Mouse (Mus musculus): ENCODE results near the gene Irx3. TPM values are rescaled to one million over a fixed set of nuclear protein-coding genes. Genes with fewer than 3 reads are reported as not detected.

Gene Irx3
- polyA plus RNA-seq, 1 experiment from 2014 or later, result 2.7 TPM

DNA sequence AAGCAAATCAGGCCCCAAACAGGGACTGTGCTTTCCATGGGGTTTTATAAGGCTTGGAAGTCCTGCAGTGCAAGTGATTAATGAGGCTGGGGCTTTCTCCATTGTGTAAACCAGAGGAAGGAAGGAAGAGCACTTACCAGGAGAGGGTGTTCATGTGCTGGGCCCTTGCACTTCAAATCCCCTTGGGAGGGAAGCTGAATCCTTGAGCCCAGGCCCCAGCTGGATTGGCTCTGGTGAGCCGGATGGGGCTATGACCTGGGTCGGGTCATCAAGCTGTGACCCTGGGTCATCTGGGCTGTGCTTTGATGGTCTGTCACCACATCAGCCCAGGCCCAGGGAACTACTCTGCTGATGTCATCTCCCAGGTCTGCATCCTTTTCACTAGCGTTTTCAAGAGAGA is 16.9 kb upstream of the Irx3 start:
- 19% methylated on average over 3 of the region's 3 CpGs for WGBS
- H3K36me3 ChIP-seq (ENCODE audit: poor library complexity, severe bottlenecking), result no peaks in the 10 kb centered on the region
- ATAC-seq, result no peak
- peaks cover 66% of the 10 kb centered on the region for H3K27me3 ChIP-seq
- H3K27ac ChIP-seq, result no peak overlapping the region
- H3K4me3 ChIP-seq, result no peak overlapping the region
- H3K9ac ChIP-seq, result no peak overlapping the region
- H3K9me3 ChIP-seq (replicated peaks), result no peaks in the 10 kb centered on the region
- H3K4me1 ChIP-seq, result no peaks in the 10 kb centered on the region
- no peak overlapping the region for H3K4me2 ChIP-seq

- Histone ChIP-seq H3K27ac (no peak overlapping the region), H3K4me3 (no peak overlapping the region), H3K27me3 (peaks cover 70% of the 10 kb centered on the region), H3K4me1 (no peaks in the 10 kb centered on the region), H3K36me3 (ENCODE audit: poor library complexity, severe bottlenecking) (no peaks in the 10 kb centered on the region), H3K4me2 (no peak overlapping the region), H3K9me3 (replicated peaks) (no peaks in the 10 kb centered on the region), H3K9ac (no peak overlapping the region)
- 88% methylated on average over 4 of the region's 4 CpGs for WGBS
- no peak for ATAC-seq
Measured at GRCm38 (mm10) chr8:91814106-91814505, 12.2 kb upstream of the Irx3 start.

DNA sequence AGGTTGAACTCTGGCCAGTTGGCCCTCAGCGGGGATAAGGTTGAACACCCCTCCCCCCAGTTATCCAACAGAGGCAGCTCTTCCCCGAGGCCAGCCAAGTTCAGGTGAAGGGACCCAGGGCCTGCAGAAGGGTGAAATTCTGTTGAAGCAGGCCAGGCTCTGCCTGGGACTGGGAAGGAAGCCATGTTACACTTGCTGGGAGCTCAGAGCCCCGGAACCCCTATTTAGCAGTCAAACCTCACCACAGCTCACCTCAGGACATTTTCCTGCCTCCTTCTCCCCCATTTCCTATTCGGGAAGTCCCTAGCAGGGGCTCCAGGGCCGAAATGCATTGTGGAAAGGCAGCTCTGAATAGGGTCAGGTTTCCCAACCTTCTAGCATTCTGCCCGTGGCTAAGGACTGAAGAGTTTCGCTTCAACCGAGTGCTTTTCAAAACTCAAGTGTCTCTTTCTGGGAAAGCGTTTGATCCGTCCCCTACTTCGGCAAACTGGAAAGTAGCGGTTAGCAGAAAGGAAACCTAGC is 4.9 kb upstream of the Irx3 start:
- ATAC-seq, result no peak
- no peak overlapping the region for H3K9ac ChIP-seq
- H3K4me3 ChIP-seq, result no peak overlapping the region
- no peaks in the 10 kb centered on the region for H3K9me3 ChIP-seq (replicated peaks)
- no peak overlapping the region for H3K27ac ChIP-seq
- WGBS, result 6% methylated on average over 12 of the region's 12 CpGs
- no peak overlapping the region for H3K4me2 ChIP-seq
- H3K36me3 ChIP-seq (ENCODE audit: poor library complexity, severe bottlenecking), result no peaks in the 10 kb centered on the region
- H3K4me1 ChIP-seq, result peaks cover 37% of the 10 kb centered on the region
- H3K27me3 ChIP-seq, result peaks cover 90% of the 10 kb centered on the region

- 1% methylated on average over 33 of the region's 33 CpGs for WGBS
- H3K9me3 ChIP-seq (replicated peaks), result no peaks in the 10 kb centered on the region
- H3K9ac ChIP-seq, result no peak overlapping the region
- H3K4me2 ChIP-seq, result peak overlapping the region; percentile 40
- H3K4me1 ChIP-seq, result peaks cover 43% of the 10 kb centered on the region
- ATAC-seq, result no peak
- no peak overlapping the region for H3K27ac ChIP-seq
- peaks cover 90% of the 10 kb centered on the region for H3K27me3 ChIP-seq
- no peaks in the 10 kb centered on the region for H3K36me3 ChIP-seq (ENCODE audit: poor library complexity, severe bottlenecking)
- H3K4me3 ChIP-seq, result no peak overlapping the region
Measured at GRCm38 (mm10) chr8:91806084-91806719, 4.3 kb upstream of the Irx3 start.

DNA sequence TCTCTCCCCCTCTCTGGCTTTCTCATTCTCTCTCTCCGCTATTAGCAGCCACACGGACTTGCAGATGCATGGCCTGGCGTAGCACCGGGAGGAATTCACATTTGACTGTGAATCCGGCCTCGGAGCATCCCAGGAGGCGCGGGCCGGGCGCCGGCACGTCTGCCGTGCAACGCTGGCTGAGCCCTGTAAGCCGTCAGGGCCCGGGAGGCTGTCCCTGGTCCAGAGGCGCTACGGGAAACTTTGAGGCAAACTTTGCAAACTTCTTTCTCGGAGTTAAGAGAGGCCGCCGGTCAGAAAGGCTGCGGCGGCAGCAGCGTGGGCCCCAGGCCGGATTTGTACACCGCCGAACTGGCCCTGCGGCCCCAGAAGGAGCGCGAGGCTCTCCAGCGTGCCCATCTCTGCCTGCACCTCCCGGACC is 3.4 kb upstream of the Irx3 start:
- Histone ChIP-seq H3K27me3 (peaks cover 92% of the 10 kb centered on the region), H3K27ac (no peak overlapping the region), H3K4me1 (peaks cover 52% of the 10 kb centered on the region), H3K9ac (no peak overlapping the region), H3K9me3 (replicated peaks) (no peaks in the 10 kb centered on the region), H3K4me2 (peak overlapping the region; percentile 36), H3K4me3 (peak overlapping the region; percentile 14), H3K36me3 (ENCODE audit: poor library complexity, severe bottlenecking) (no peaks in the 10 kb centered on the region)
- ATAC-seq, result no peak
- 0% methylated on average over 32 of the region's 32 CpGs for WGBS

DNA sequence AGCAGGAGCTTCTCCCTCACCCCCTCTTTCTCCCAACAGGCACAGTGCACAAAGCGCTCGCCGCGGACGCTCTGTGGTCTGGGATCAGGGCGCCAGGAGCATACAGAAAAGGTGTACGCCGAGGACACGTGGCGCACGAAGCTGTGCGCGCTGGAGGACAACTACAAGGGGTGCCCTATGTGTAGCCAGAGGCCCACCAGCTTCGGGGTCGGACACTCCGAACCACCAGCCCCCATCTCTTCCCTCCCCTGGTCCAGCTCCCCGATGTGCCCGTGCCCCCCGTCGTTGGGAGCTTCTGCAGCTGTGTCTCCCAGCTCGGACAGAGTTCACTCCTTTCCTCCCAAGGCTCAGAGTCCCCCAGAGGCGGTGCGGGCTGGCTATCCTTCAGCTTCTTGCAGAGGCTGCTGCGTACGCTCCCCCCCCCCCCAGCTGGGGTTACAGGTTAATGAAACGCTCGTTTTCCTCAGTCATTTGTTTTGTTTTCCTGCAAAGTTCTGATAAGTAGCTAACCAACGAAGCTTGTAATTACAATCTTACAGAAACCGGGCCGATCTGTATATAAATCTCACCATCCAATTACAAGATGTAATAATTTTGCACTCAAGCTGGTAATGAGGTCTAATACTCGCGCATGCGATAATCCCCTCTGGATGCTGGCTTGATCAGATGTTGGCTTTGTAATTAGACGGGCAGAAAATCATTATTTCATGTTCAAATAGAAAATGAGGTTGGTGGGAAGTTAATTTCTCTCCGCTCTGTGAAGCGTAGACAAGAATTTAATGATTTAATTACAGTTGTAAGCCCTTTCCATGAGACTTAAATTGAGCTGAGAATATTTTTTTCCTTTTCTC is 2.8 kb upstream of the Irx3 start:
- no peak for ATAC-seq
- Histone ChIP-seq H3K9ac (no peak overlapping the region), H3K36me3 (ENCODE audit: poor library complexity, severe bottlenecking) (no peaks in the 10 kb centered on the region), H3K9me3 (replicated peaks) (no peaks in the 10 kb centered on the region), H3K4me1 (peaks cover 58% of the 10 kb centered on the region), H3K4me3 (peak overlapping the region; percentile 14), H3K27ac (no peak overlapping the region), H3K4me2 (peak overlapping the region; percentile 36), H3K27me3 (peaks cover 97% of the 10 kb centered on the region)
- under 1% methylated on average over 36 of the region's 36 CpGs for WGBS

DNA sequence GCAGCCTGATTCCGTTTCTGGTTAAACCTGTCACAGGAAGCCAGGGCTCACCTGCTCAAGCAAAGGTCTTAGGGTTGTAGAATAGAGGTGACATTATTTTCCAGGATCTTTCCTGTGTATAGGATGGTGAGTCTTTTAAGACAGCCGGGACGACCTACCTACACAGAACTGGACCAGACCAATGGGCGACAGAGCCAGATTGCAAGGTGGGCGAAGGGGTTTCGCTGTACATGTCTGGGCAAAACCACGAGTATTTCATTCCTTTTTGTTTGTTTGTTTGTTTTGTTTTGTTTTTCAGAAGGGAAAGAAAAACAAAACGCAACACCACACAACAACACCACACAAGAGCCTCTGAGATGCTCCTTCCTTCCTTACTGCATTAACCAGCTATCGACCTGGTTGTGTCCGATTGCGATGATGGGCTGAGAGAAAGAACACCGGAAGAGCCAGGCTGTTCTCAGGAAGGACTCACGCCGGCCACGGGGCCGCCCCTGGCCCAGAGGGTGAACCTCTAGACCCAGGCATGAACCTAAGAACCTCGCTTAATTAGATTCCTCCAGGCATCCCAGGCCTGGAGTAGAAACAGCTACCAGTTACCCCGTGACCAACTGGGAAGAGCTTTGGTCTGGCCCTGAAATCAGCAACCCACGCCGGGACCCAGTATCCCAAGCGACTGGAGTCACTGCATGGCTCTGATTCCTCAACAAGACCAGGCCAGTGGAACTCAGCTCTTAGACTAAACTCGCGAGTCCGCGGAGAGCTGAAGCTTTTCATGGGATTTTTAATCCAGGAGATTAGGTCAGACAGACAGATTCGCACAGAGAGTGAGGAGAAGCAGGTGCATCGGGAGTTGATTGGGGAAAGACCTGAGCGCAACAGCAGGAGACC is 1.9 kb upstream of the Irx3 start:
- 4% methylated on average over 28 of the region's 28 CpGs for WGBS
- peaks cover 97% of the 10 kb centered on the region for H3K27me3 ChIP-seq
- peak overlapping the region; percentile 6; the same call in 1 of the 2 replicates for H3K4me3 ChIP-seq
- H3K9ac ChIP-seq, result no peak overlapping the region
- H3K4me2 ChIP-seq, result no peak overlapping the region
- H3K27ac ChIP-seq, result no peak overlapping the region
- no peaks in the 10 kb centered on the region for H3K9me3 ChIP-seq (replicated peaks)
- ATAC-seq, result no peak
- peaks cover 60% of the 10 kb centered on the region for H3K4me1 ChIP-seq
- H3K36me3 ChIP-seq (ENCODE audit: poor library complexity, severe bottlenecking), result no peaks in the 10 kb centered on the region

DNA sequence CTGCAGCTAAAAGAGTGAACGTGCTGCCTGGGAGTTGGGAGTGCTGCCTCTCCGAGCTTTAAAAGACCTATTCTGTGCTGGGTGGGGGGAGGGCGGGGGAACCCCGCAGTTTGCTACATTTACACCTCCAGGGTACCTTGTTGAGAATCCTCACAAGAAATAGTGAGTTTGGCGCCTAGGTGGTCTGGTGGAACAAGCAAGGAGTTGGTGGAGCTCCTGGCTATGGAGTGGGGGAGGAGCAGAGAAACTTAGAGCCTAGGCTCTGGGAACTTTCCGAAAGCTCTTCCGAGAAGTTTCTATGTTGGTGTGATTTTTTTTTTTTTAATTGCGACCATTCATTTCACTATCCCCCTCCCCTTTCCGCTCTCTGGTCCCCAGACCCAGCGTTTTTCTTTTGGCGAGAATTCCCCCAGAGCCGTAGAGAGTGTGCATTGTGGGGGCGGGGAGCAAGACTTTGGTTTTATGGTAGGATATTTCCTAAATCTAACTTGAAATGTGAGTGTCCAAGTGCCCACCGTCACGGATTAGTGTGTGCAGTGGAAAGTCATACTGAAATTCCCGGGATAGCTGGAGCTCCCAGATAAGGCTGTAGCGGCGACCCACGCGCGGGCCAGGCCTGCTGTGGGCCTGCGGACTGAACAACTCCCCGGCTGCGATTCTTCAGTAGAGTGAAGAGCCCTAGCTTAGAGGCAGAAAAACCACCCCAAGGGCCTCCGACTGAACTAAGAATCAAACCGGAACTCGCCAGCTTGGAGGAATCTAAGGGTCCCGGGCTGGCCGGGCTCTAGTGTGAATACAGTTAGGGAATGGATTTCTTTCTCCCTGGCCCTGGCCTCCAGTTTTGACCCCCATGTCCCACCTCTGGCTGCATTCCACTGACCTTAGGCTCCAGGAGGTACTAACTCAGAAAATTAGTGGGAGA is 795 bp upstream of the Irx3 start:
- no peaks in the 10 kb centered on the region for H3K36me3 ChIP-seq (ENCODE audit: poor library complexity, severe bottlenecking)
- H3K4me3 ChIP-seq, result peak overlapping the region; percentile 47
- H3K27me3 ChIP-seq, result peaks cover 97% of the 10 kb centered on the region
- no peak overlapping the region for H3K27ac ChIP-seq
- H3K4me2 ChIP-seq, result peak overlapping the region; percentile 78
- H3K9ac ChIP-seq, result no peak overlapping the region
- no peak for ATAC-seq
- peaks cover 64% of the 10 kb centered on the region for H3K4me1 ChIP-seq
- WGBS, result under 1% methylated on average over 29 of the region's 29 CpGs
- no peaks in the 10 kb centered on the region for H3K9me3 ChIP-seq (replicated peaks)

- no peaks in the 10 kb centered on the region for H3K9me3 ChIP-seq (replicated peaks)
- H3K4me3 ChIP-seq, result peak overlapping the region; percentile 47
- under 1% methylated on average over 37 of the region's 57 CpGs for WGBS
- H3K9ac ChIP-seq, result peak overlapping the region; percentile 64
- no peaks in the 10 kb centered on the region for H3K36me3 ChIP-seq (ENCODE audit: poor library complexity, severe bottlenecking)
- H3K4me2 ChIP-seq, result peak overlapping the region; percentile 78
- H3K27ac ChIP-seq, result peak overlapping the region; percentile 40
- peaks cover 61% of the 10 kb centered on the region for H3K4me1 ChIP-seq
- peaks cover 97% of the 10 kb centered on the region for H3K27me3 ChIP-seq
- peak; percentile 71 for ATAC-seq
Measured at GRCm38 (mm10) chr8:91801241-91801811, 541 bp downstream of the Irx3 start.

GRCm38 (mm10) chr8:91800523-91801240 is 1.2 kb downstream of the Irx3 start:
- no peaks in the 10 kb centered on the region for H3K36me3 ChIP-seq (ENCODE audit: poor library complexity, severe bottlenecking)
- H3K27ac ChIP-seq, result peak overlapping the region; percentile 40
- peak overlapping the region; percentile 64 for H3K9ac ChIP-seq
- H3K9me3 ChIP-seq (replicated peaks), result no peaks in the 10 kb centered on the region
- WGBS, result under 1% methylated on average over 64 of the region's 64 CpGs
- H3K4me3 ChIP-seq, result peak overlapping the region; percentile 47
- peak; percentile 26 for ATAC-seq
- H3K4me2 ChIP-seq, result peak overlapping the region; percentile 78
- H3K4me1 ChIP-seq, result peaks cover 56% of the 10 kb centered on the region
- H3K27me3 ChIP-seq, result peaks cover 97% of the 10 kb centered on the region
